In genomic region chr2:5160236-5160848, GRCm38 (mm10) we compare ENCODE assay signal across 20 mouse cellular contexts. TPM values are rescaled to one million over a fixed set of nuclear protein-coding genes. Genes with fewer than 3 reads are reported as not detected.
DNase-seq lines count a peak whose midpoint lies in the region; ATAC-seq and TF ChIP-seq lines count a peak whose summit lies in the region.
"Had no signal": no experiment of that assay in that cellular context is flagged by ENCODE, and none has a peak within 500 bp of the region (broad histone marks: within the 10 kb centered on the region; RNA-seq: fewer than 3 reads in every experiment).

No protein-coding gene starts in this region.

- no peak for TF ChIP-seq CTCF in hindbrain, postnatal 0 days (IDR thresholded peaks at IDR 0.05; ENCODE audit: low read depth)

- no peaks in the 10 kb centered on the region for H3K27me3 ChIP-seq in hindbrain, postnatal 0 days (ENCODE audit: insufficient read depth, low read length)
- H3K27me3 ChIP-seq: CH12.LX; heart, embryonic 13.5 days; limb, embryonic 13.5 days; liver, embryonic 15.5 days; midbrain, embryonic 12.5 days had no signal

- no peak overlapping the region for H3K27ac ChIP-seq in hindbrain, postnatal 0 days
- H3K27ac ChIP-seq: heart, embryonic 13.5 days; layer of hippocampus, adult 2 months; limb, embryonic 13.5 days; liver, embryonic 15.5 days; midbrain, embryonic 12.5 days had no signal

- intact Hi-C loops in left cerebral cortex, postnatal 4 days (cut with DNase I) = no loop called here

- ATAC-seq in hindbrain, postnatal 0 days = peak; percentile 50
- ATAC-seq: activated CD4-positive, CD25-positive, alpha-beta regulatory T cell, adult 4 months had no signal

- no peak overlapping the region for H3K9ac ChIP-seq in hindbrain, postnatal 0 days (replicated peaks; ENCODE audit: low read length)
- H3K9ac ChIP-seq: heart, embryonic 13.5 days; limb, embryonic 13.5 days; liver, embryonic 15.5 days; midbrain, embryonic 12.5 days had no signal

- H3K4me1 ChIP-seq in hindbrain, postnatal 0 days (ENCODE audit: insufficient read depth, low read length) = no peaks in the 10 kb centered on the region
- H3K4me1 ChIP-seq: midbrain, embryonic 12.5 days had no signal

- peak; percentile 32 for DNase-seq in embryo, embryonic 10.5 days (ENCODE audit: low spot score)
- no peak for DNase-seq in embryo, embryonic 9.5 days (ENCODE audit: extremely low spot score)
- DNase-seq in left cerebral cortex, postnatal 4 days = peak; percentile 12
- DNase-seq in left cerebral cortex, adult 9 months (ENCODE audit: low spot score in 2 of 2) = no peak
- DNase-seq in hindbrain, postnatal 0 days (ENCODE audit: low spot score) = peak; percentile 55
- peak; percentile 10 for DNase-seq in retina, embryonic 14.5 days (ENCODE audit: low spot score)
- DNase-seq in c-Kit-positive CD71-positive TER-119-positive erythroid progenitor cells, embryonic 14.5 days (ENCODE audit: low spot score) = no peak
- DNase-seq in thymus, postnatal 25 days = no peak
- DNase-seq: cerebellum, adult 11-12 months; gastrocnemius, postnatal 14 days; kidney, adult 9 months; lung, postnatal 10 days had no signal

- H3K36me3 ChIP-seq in hindbrain, postnatal 0 days (ENCODE audit: insufficient read depth, low read length) = no peaks in the 10 kb centered on the region
- H3K36me3 ChIP-seq: heart, embryonic 13.5 days; limb, embryonic 13.5 days; liver, embryonic 15.5 days; midbrain, embryonic 12.5 days had no signal

- 69% methylated on average over 11 of the region's 11 CpGs for WGBS in hindbrain, postnatal 0 days

- H3K4me2 ChIP-seq in hindbrain, postnatal 0 days (ENCODE audit: low read depth, low read length) = no peak overlapping the region
- H3K4me2 ChIP-seq: heart, embryonic 13.5 days; limb, embryonic 13.5 days; liver, embryonic 15.5 days; midbrain, embryonic 12.5 days had no signal

- no peak overlapping the region for H3K4me3 ChIP-seq in hindbrain, postnatal 0 days (ENCODE audit: low read length)
- H3K4me3 ChIP-seq: heart, embryonic 13.5 days; layer of hippocampus, adult 2 months; left cerebral cortex, adult 2 months; limb, embryonic 13.5 days; liver, embryonic 15.5 days; midbrain, embryonic 12.5 days had no signal

- no peaks in the 10 kb centered on the region for H3K9me3 ChIP-seq in hindbrain, postnatal 0 days (ENCODE audit: low read length)
- H3K9me3 ChIP-seq: heart, embryonic 13.5 days; limb, embryonic 13.5 days; liver, embryonic 15.5 days; midbrain, embryonic 12.5 days had no signal

RNA-seq across cellular contexts. Expression of gene Ccdc3, which starts 22.8 kb away (rescaled TPM):
- 1 to 10 TPM; 6.0 to 6.8 TPM for total RNA-seq in left cerebral cortex, postnatal 4 days (2021)
- 18.9 and 21.5 TPM in 2 replicates for total RNA-seq in hindbrain, postnatal 0 days (2014; rRNA removed)
- polyA plus RNA-seq in hindbrain, postnatal 0 days (2015; fragmentation: Nextera tagmentation; extraction: Ambion mirVana) = 7.1 and 8.4 TPM in 2 replicates
- total RNA-seq: CH12.LX had no signal
- polyA plus RNA-seq: activated CD4-positive, CD25-positive, alpha-beta regulatory T cell, adult 4 months had no signal

Comparison
In these comparisons a context has a peak if more than half of its experiments do, and no peak if none do; other contexts are left out.
1. DNase-seq: peak in embryo, embryonic 10.5 days (single experiment), left cerebral cortex, postnatal 4 days (single experiment), hindbrain, postnatal 0 days (single experiment) and retina, embryonic 14.5 days (single experiment); none in embryo, embryonic 9.5 days (single experiment), left cerebral cortex, adult 9 months (0 of 2), c-Kit-positive CD71-positive TER-119-positive erythroid progenitor cells, embryonic 14.5 days (single experiment) and thymus, postnatal 25 days (single experiment).